Mouse (Mus musculus) urinary bladder, adult 18-20 months (tissue): Measurements from ENCODE around the gene Urm1.

ENCODE experiments used
- DNase-seq, 2 experiments: peaks; one replicate each; pipeline ENCODE4 v3.0.0; 2022; ENCODE audit warnings: low spot score in 2 of 2, mixed read lengths in 2 of 2

Gene Urm1

GRCm38 (mm10) chr2:29827709-29828024, 7.8 kb downstream of the Urm1 start:
- no peak for DNase-seq

DNA sequence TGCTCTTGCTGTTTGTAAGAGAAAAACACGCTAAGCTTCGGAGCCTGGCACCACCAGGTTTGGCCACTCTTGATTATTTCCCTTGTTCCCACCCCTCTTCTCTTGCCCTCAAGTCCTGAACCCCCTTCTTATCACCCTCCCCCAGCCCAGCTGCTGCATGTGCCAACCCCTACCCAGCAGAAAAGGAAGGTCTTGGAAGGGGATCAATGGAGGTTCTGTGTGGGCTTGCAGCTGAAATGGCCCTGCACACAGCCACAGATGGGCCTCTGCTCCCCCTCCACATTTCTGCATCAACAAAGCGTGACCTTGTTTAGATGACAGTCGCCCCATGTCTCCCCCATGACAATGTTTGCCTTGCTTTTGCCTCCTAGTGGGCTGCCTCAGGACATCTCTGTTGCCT, 11.2 kb downstream of the Urm1 start:
- no peak for DNase-seq

DNA sequence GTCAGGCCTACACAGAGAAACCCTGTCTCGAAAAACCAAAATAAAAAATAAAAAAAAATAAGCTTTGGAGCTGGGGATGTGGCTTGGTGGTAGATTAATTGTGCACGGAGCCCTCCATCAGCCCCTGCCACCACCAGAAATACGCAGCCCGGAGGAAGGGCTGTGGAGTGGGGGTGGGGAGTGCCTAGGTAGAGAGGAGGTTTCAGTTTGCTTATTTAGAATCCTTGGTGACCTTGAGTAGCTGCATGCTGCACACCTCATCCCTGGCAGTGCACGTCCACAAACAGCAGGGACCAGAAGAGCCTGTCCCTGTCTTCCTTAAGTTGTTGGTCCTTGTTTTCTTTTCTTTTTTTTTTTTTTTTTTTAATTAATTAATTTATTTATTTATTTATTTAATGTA, 13.9 kb downstream of the Urm1 start:
- no peak for DNase-seq

DNA sequence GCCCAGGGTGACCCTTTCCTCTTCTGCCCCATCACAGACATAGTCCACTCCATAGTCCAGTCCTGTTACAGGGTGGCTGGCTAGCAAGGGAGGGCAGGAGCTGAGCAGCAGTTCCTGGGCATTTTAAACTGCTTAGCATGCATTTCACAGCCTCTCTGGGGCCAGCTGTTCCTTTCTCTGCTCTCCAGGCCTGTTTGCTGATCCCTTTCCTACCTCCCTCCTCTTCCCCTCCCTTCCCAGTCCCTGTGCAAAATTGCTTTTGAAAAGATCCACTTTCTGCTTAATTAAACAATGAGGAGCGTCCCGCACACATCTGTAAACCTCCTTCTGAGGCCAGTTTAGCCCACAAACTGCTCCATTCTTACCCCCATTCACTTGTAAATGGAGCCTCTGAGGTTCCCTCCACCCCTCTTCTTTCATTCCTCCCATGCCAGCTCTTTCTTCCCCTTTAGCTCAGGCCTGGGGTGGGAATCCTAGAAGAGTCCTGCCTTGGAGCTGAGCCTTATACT, 15.6 kb downstream of the Urm1 start:
- DNase-seq = no peak

GRCm38 (mm10) chr2:29839460-29839859, 19.6 kb downstream of the Urm1 start:
- DNase-seq = no peak

DNA sequence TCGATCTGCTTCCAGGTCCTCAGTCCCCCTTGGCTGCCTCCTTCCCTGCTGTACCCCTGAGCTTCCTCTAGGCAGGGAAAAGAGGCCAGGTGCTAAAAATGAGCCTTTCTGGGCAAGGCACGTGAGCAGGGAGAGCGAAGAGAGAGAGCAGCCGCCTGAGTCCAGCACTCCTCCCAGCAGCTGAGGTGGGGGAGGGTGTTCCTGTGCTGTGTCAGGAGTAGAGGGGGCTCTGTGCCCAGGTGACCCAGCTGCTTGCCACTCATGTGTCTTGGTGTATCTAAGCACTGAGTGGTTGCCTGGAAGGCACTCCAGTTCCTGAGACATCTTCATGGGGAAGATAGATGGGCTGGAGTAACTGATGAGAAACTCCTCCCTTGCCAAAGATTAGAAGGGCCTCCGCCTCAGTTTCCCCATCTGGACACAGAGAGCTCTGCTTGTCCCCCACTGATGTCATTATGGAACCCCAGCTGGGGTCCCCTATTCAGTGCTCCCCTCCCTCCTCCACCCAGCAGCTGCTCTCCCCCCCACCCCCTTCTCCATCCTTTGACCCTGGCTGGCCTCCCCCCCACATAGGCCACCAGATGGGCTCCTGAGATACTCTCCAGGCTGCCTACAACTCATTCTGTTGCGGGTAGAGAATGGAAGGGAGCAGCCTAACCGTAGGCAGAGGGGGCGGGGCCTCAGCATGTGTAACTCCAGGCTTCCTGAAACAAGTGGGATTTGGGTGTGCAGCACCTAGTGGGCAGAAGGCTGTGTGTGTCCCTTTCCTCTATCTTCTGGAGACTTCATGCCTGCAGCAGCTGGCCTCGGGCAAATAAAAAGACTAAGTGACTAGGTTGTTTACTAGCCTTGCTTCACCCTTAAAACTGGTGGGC, 23.6 kb downstream of the Urm1 start:
- DNase-seq = no peak

GRCm38 (mm10) chr2:29844115-29844514, 24.2 kb downstream of the Urm1 start:
- DNase-seq = no peak

DNA sequence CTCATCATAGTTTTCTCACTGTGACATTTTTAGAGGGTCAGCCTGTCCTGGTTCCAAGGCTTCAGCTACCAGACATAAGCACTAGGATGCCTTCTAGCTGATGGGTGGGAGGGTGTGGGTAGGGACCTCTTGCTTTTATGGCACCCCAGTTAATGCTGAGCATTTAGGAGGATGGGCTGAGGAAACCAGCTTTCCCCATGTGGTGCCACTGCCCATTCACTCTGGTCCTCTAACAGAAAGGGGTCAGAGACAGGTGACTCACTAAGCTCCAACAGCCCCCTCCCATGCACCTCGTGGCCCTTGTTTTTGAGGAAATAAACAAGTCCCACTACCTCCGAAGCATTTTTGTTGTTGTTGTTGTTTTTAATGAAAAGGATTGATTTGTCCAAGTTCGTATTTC, 24.8 kb downstream of the Urm1 start:
- DNase-seq = no peak

DNA sequence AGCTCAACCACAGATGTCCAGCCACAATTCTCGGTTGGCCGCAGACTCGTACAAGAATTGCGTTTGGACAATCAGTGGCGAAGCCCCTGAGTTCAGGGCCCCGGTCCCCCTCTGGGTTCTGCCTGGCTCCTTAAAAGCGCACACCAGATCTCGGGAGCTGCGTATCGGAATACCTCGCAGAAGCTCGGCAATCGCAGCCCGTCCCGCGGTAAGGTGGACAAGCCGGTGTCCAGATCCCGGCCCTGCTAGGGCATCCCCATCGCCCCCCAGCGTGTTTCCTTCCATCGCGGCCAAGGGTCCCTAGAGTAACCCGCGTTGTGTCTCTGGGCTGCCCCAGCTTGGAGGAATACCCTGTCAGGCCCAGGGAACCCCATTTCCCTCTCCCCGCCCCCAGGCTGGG, 25.8 kb downstream of the Urm1 start:
- DNase-seq = no peak

GRCm38 (mm10) chr2:29846061-29846853, 26.4 kb downstream of the Urm1 start:
- no peak for DNase-seq

- no peak for DNase-seq
Observed at GRCm38 (mm10) chr2:29846911-29847310, 27.0 kb downstream of the Urm1 start.

DNA sequence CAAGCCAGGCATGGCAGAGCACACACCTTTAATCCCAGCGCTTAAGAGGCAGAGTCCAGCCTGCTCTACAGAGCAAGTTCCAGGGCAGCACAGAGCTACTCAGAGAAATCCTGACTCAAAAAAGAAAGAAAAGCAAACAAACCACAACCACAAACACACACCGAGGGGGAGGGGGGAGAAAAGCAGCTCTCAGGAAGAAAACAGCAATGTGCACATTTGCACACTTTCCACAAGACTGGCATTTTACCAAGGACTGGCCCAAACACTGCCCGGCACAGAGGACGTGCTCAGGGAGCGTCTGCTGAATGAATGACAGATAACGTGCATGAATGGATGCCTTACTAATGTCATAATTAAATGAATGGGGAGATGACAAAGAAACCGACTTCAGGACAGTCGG, 29.2 kb downstream of the Urm1 start:
- DNase-seq = no peak

GRCm38 (mm10) chr2:29849841-29850480, 30.1 kb downstream of the Urm1 start:
- DNase-seq = no peak

GRCm38 (mm10) chr2:29852957-29853485, 33.1 kb downstream of the Urm1 start:
- no peak for DNase-seq

GRCm38 (mm10) chr2:29853736-29854135, 33.9 kb downstream of the Urm1 start:
- no peak for DNase-seq

DNA sequence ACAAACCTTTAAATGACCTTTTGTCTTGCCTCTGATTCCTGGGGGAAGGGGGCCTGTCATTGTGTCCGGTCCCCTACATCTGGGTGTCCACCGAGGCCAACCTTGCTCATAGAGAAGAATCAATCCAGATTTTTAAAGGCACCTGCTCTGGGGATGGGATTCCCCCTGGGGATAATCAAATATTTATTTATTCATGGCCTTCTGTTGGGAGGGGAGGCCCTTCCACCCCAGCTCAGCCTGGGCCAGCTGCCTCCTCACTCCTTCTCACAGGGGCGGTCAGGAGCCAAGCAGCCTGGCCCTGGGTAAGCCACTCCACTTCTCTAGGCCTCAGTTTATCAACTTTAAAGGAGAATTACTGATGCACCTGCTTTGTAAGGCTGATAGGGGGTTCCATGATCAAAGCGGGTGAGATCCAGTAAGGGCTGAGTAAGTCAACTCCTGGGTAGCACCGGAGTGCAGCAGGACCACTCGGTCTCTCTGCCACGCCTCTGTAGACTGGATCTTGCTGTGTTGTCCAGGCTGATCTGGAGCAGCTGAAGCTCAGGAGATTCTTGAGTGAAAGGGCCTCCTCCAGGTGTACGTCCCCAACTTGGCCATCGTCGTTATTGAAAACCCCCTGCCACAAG, 35.8 kb downstream of the Urm1 start:
- DNase-seq = no peak

GRCm38 (mm10) chr2:29856451-29857260, 36.8 kb downstream of the Urm1 start:
- no peak for DNase-seq

GRCm38 (mm10) chr2:29857341-29857740, 37.5 kb downstream of the Urm1 start:
- no peak for DNase-seq

DNA sequence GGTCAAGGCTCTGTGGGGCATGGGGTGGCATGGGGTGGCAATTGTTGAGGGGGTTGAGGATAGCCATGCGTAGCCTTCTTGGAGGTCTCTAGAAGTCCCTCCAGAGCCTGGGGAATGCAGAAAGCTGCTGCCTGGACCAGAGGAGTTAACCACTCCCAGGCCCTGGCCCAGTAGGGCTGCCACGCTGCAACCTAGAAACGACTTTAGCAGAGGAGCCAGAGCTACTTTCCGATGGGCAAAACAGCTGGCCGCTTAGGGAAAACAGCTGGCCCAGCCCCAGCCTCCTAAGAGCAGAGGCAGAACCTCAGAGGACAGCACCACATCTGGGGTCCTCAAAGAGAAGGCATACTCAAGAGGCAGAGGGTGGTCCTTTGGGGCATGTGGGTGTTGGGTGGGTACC, 38.1 kb downstream of the Urm1 start:
- DNase-seq = no peak

- no peak for DNase-seq
Observed at GRCm38 (mm10) chr2:29858748-29859473, 39.0 kb downstream of the Urm1 start.
